Mouse (Mus musculus) ES-E14 (cell line): ENCODE results near the gene Gm6377.

ENCODE experiments used
- CHD2 ChIP-seq: IDR thresholded peaks from 2 replicates; pipeline ENCODE4 v1.6.1; 2014; ENCODE audit warnings: mild to moderate bottlenecking, low read depth, low read length, inconsistent platforms
- MAFK ChIP-seq: IDR thresholded peaks from 2 replicates; pipeline ENCODE4 v1.6.1; 2014; ENCODE audit warnings: mild to moderate bottlenecking, low read depth, low read length, inconsistent platforms; ENCODE audit not compliant: insufficient read depth
- ZC3H11A ChIP-seq: IDR thresholded peaks from 2 replicates; pipeline ENCODE4 v1.6.1; 2012; ENCODE audit warnings: low read depth, mild to moderate bottlenecking, inconsistent platforms, low read length, borderline replicate concordance
- ZNF384 ChIP-seq: IDR thresholded peaks from 2 replicates; pipeline ENCODE4 v1.6.1; 2012; ENCODE audit warnings: low read depth, low read length, inconsistent platforms

GRCm38 (mm10) chrX:109175038-109175437, 21.5 kb upstream of the Gm6377 start:
- TF ChIP-seq MAFK, result no peak
- no peak for TF ChIP-seq CHD2
- no peak for TF ChIP-seq ZC3H11A
- TF ChIP-seq ZNF384, result no peak
